Mouse (Mus musculus) layer of hippocampus, postnatal 10 days (tissue): ENCODE data around the gene Prss50. TPM values are rescaled to one million over a fixed set of nuclear protein-coding genes. Genes with fewer than 3 reads are reported as not detected.

Experiments used
- DNase-seq, 2 experiments: peaks; one replicate each; pipeline ENCODE4 v3.0.0; 2021; ENCODE audit warnings: low spot score in 2 of 2
- total RNA-seq, 2 experiments: library from RNA; stranded (reverse); gene quantifications; 2 replicates each; pipeline ENCODE4 v1.2.3; 2021

The Prss50 gene
- total RNA-seq, 2 experiments from 2014 or later = 0.31 to 0.41 TPM

DNA sequence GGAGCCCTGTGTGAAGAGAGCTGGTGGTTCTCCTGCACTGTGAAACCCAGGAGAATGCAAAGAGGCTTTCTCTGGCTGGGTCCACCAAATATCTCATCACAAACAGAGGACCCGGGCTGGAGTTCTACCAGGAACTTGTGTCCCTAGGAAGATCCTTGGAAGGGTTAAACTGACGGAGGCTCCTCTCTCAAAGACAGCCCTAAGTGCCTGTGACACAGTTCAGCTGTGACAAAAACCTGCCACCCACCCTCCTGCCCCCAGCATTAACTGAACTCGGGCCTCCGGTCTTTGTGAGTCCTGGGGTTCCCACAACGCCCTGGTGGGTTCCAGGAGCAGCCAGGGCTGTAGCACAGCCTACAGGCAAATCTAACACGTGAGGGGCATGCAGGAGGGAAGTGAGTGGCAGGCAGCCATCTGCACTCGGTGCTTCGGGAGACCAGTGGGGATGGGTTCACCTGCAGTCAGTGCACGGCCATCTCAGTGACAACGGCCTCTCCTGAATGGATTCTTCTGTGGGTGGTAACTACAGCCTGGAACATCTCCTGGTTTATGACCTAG lies 41.8 kb downstream of the Prss50 start:
- DNase-seq = no peak

DNA sequence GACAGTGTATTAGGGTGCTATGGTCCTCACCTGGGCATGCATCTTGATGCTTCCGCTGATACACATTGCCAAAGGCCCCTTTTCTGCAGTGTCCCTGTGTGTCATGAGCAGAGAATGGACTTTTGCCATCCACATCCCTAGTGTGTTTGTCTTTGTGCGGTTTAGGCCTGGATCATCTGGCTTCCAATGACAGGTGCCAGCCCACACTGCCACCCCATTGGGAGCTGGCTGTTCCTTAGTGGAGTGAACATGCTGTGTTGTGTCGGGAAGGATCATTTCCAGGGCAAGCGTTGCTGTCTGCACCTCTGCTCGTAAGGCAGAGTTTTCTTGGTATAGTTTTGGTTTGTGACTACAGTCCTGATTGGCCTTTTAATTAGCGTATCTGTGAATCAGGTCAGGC lies 43.4 kb downstream of the Prss50 start:
- no peak for DNase-seq

DNA sequence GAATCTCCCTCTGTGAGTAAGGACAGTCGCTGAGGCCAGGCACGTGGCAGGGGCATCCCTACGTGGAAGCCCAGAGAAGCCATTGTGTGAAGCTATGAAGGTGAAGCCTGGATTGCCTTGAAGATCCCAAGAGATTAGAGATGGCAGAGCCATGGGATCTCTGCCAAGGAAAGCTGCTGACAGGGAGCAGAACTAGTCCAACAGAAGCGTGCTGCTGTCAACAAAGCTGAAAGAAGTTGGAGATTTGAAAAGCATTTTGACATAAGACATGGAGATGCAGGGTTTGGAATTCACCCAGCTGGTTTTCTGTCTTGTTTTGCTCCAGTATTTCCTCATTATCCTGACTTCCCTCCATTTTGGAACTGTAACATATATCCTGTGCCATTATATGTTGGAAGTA lies 44.5 kb downstream of the Prss50 start:
- DNase-seq = no peak

DNA sequence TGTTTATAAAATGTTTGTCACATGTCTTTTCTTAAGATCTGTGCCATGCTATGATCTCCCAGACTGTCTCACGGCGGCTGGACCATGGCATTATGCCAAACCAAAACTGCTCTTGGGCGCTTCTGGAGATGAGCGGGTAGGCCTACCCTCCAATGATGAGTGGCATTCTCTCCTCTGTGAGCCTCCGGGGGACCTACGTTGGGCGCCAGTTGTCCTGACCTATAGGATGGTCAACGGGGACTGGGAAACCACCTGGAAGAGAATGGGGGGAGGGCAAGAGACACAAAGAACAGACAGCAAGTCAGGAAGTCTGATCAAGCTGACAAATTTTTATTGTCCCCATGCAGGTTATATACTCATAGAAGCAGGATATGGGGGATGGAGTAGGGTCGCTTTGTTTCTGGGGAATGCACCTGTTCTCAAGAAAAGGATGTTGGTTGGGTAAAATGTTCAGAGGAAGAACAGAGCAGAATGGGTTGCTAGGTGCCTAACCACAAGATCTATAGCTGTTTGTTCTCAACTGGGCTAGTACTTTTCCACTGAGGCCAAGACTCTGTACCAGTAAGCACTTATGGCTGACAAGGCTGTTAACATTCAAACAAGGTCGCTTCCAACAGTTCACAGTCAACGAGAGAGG lies 49.6 kb downstream of the Prss50 start:
- no peak for DNase-seq

DNA sequence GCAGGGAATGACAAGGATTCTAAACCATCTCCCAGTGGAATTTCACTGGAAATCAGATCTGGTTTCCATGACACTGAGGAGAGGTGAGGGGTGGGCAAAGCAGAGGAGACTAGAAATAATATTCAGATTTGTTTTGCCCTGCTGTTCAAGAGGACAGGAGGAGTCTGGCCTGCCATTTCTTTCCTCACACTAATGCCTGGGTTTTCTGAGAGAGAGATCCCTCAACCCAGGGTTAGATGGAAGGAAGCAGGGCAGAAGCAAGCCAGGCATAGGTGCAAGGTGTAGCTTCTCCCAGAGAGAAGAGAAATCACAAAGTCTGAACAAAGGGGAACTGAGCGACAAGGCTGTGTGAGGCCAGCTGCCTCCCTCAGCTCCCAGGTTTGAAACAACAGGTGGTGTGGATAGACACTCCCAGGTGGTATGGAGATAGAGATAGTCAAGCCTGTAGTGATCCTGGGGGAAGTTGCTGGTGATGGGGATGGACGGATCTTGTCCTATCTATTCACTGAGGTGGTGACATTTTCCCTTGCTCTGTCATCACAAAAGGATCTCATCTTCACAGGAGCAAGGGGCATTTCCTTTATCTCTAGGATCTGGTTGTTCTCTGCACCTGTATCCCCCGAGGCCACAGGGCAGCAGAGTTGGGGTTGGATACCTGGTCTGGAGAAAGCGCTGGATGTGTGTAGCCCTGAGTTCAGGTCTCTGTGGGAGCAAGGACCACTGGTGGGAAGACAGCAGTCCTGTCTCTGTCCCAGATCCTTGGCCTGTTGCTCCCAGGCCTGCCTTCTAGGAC lies 50.3 kb downstream of the Prss50 start:
- no peak for DNase-seq

DNA sequence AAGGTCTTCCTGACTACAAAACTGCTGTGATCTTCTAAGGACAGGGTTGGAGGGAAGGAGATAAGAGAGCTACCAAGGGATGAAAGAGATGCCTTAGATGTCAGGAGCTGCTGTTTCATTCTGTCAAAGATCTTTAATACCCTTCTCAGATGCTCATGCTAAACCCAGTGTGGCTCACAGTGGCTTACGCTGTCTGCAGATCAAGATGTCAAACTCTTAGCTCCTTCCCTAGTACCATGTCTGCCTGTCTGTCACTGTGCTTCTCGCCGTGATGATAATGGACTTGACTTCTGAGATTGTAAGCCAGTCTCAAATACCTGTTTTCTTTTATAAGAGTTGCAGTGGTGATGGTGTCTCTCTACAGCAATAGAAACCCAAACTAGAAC lies 50.9 kb downstream of the Prss50 start:
- DNase-seq = no peak

DNA sequence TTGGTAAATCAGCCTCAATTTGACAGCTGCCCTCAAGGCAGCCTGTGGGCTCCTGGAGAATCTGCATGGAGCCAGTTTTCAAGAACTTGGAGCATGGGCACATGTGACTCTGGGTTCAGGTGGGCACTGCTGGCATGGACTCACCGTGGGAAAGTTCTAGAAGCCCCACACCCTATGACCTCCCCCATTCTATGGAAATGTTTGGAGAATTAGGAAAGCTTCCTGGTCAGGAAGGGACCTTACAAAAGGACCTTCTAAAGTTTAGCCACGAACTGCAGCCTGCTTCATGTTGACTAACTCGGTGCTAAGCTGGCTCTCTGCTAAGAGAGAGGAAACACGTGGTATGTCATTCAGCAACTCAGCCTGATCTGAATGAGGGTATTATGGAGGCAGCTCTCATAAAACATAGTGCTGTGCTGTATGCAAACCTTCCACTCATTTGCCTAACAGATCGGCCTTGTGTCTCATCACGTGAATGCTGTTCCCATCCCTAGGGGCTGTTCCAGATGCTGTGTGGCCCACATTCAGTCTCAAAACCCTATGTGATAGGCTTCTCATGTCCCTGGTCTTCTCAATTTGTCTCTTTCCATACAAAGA lies 51.7 kb downstream of the Prss50 start:
- no peak for DNase-seq

Other genes with a start within 250 kb of the Prss50 start
- 1 to 10 TPM; 2.1 to 2.6 TPM for gene Nradd, start 233.5 kb upstream of the Prss50 start, total RNA-seq
- gene Nbeal2, start 203.8 kb upstream of the Prss50 start, total RNA-seq = 1 to 10 TPM; 9.1 to 9.8 TPM
- gene Ccdc12, start 201.5 kb upstream of the Prss50 start, total RNA-seq = 10 to 100 TPM; 46.7 to 49.7 TPM
- under 1 TPM; 0.49 to 0.75 TPM for gene Myl3, start 116.1 kb upstream of the Prss50 start, total RNA-seq
- gene Pth1r, start 110.8 kb upstream of the Prss50 start, total RNA-seq = 1 to 10 TPM; 6.7 to 7.6 TPM
- not detected for gene Prss42, start 59.8 kb upstream of the Prss50 start, total RNA-seq
- gene Prss44, start 44.0 kb upstream of the Prss50 start, total RNA-seq = not detected
- under 1 TPM; 0.21 to 0.27 TPM for gene Prss43, start 31.3 kb upstream of the Prss50 start, total RNA-seq
- gene Prss45, start 23.4 kb upstream of the Prss50 start, total RNA-seq = under 1 TPM; 0.50 to 0.74 TPM
- under 1 TPM in 1 of 2 experiments, not detected in 1; 0.39 TPM for gene Prss46, start 13.5 kb upstream of the Prss50 start, total RNA-seq
- gene Als2cl, start 21.9 kb downstream of the Prss50 start, total RNA-seq = 10 to 100 TPM; 11.6 to 15.4 TPM
- 1 to 10 TPM; 1.7 to 1.8 TPM for gene Tmie, start 22.1 kb downstream of the Prss50 start, total RNA-seq
- gene Fam240a, start 58.9 kb downstream of the Prss50 start, total RNA-seq = not detected
- gene Tdgf1, start 88.2 kb downstream of the Prss50 start, total RNA-seq = not detected
- 1 to 10 TPM; 1.6 to 1.7 TPM for gene Lrrc2, start 93.6 kb downstream of the Prss50 start, total RNA-seq
- under 1 TPM in 1 of 2 experiments, not detected in 1; 0.21 TPM for gene Rtp3, start 132.6 kb downstream of the Prss50 start, total RNA-seq
- 1 to 10 TPM in 1 of 2 experiments, not detected in 1; 2.0 TPM for gene Ltf, start 161.3 kb downstream of the Prss50 start, total RNA-seq
- gene Ccrl2, start 199.6 kb downstream of the Prss50 start, total RNA-seq = 1 to 10 TPM in 1 of 2 experiments, under 1 TPM in 1; 0.69 to 1.5 TPM